Mouse (Mus musculus) testis, postnatal 14 days (tissue): ENCODE results near the gene Cabs1.

Experiments used
- DNase-seq: peaks from one replicate; pipeline ENCODE4 v3.0.0; 2021; ENCODE audit warnings: low spot score

Gene Cabs1

GRCm38 (mm10) chr5:87979139-87979538, at the start of gene Cabs1:
Cabs1 (plus strand) TSS chr5:87979439.
- no peak for DNase-seq

- DNase-seq, result no peak
These were observed 47.6 kb upstream of the Cabs1 start for GRCm38 (mm10) chr5:87931603-87932002.

GRCm38 (mm10) chr5:87940752-87941151, 38.5 kb upstream of the Cabs1 start:
- no peak for DNase-seq

GRCm38 (mm10) chr5:87942515-87942914, 36.7 kb upstream of the Cabs1 start:
- no peak for DNase-seq

GRCm38 (mm10) chr5:87951836-87952235, 27.4 kb upstream of the Cabs1 start:
- no peak for DNase-seq

- DNase-seq, result no peak
These were observed 10.0 kb upstream of the Cabs1 start, which contains the start of the genes 2310003L06Rik and Gm28434 for GRCm38 (mm10) chr5:87969201-87969600. 2310003L06Rik (plus strand) TSS chr5:87969459. Gm28434 (plus strand) TSS chr5:87969517.

GRCm38 (mm10) chr5:87982468-87983214, 3.4 kb downstream of the Cabs1 start:
- no peak for DNase-seq

GRCm38 (mm10) chr5:88002249-88002648, 23.0 kb downstream of the Cabs1 start, which contains the start of gene Smr3a:
Smr3a (plus strand) TSS chr5:88002549.
- no peak for DNase-seq

- no peak for DNase-seq
These were observed 26.0 kb downstream of the Cabs1 start for GRCm38 (mm10) chr5:88005241-88005640.
